Mouse (Mus musculus) heart, postnatal 10 days (tissue): ENCODE results near the gene Bcl7c. TPM values are rescaled to one million over a fixed set of nuclear protein-coding genes. Genes with fewer than 3 reads are reported as not detected.
"Not testable (repeated sequence)": the region's sequence is repeated elsewhere in the genome, so short reads cannot be mapped to it uniquely, and the experiment has no call there.

ENCODE experiments used
- DNase-seq, 2 experiments: peaks; one replicate each; pipeline ENCODE4 v3.0.0; 2021
- intact Hi-C: fragments of 180-260 bp; cut with DNase I; formaldehyde crosslinking; loops from one replicate; pipeline ENCODE4 v1.15.1; 2025
- total RNA-seq, 2 experiments: library from RNA; stranded (reverse); gene quantifications; 2 replicates each; pipeline ENCODE4 v1.2.3; 2021

Gene Bcl7c
- total RNA-seq, 2 experiments from 2014 or later, result 60.5 to 62.9 TPM

DNA sequence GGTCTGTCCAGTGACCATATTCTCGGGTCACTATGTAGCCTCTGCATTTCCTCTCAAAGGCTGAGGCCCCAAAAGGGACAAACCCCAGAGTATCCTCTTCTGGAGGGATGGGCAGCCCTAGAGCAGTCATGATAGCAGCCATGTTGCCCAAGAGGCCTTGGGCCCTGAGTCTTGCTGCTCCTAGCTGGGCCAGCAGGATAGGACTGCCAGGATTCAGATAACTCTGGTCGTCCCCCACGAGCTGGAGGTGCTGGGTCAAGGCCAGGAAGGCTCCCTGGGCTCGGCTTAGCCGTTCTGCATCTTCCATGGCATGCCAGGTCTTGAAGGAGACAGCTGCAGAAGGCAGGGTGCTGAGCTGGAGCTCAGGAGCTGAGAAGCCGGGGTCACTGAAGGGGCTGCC lies 10.5 kb upstream of the Bcl7c start:
- intact Hi-C loops, result no loop called here
- DNase-seq, result no peak

DNA sequence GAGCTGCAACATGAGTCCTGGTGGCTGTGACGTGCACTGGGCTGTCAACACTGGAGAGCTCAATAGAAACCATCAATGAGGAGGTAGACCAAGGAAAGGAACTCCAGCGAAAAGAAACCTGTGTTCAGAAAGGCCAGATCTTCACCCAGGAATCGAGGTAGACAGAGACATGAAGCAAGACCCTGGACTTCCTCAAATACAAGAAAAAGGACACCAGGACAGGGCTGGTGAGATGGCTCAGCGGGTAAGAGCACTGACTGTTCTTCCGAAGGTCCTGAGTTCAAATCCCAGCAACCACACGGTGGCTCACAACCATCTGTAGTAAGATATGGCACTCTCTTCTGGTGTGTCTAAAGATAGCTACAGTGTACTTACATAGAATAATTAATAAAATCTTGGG lies 9.6 kb upstream of the Bcl7c start:
- DNase-seq, result no peak
- intact Hi-C loops, result no loop called here

DNA sequence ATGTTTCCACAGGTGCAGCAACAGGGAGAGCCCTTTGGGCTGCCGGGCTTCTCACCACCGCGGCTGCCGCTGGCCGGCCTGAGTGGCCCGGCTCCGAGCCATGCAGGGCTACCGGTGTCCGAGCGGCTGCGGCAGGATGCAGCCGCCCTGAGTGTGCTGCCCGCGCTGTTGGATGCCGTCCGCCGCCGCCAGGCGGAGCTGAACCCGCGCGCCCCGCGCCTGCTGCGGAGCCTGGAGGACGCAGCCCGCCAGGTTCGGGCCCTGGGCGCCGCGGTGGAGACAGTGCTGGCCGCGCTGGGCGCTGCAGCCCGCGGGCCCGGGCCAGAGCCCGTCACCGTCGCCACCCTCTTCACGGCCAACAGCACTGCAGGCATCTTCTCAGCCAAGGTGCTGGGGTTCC lies 8.3 kb upstream of the Bcl7c start:
- intact Hi-C loops, result no loop called here
- DNase-seq, result peak; percentile 76 to 78

DNA sequence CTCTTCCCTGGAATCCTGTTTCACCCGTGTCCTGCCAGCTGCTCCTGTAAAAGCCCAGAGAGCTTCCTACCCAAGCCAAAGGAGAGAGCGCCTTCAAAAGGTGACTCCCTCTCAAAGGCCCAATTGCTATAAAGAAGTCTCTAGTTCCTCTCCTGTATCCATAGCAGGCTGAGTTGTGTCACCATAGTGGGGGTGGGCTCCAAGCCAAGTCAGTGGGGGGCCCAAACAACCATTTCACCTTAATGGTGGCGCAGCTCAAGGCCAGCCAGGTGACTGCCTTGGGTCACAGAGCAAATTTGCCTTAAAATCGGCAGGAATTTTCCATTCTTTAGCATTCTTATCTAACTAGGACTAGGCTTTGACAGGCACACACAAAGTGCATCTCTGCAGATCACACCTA lies 6.1 kb upstream of the Bcl7c start:
- intact Hi-C loops, result no loop called here
- no peak for DNase-seq

DNA sequence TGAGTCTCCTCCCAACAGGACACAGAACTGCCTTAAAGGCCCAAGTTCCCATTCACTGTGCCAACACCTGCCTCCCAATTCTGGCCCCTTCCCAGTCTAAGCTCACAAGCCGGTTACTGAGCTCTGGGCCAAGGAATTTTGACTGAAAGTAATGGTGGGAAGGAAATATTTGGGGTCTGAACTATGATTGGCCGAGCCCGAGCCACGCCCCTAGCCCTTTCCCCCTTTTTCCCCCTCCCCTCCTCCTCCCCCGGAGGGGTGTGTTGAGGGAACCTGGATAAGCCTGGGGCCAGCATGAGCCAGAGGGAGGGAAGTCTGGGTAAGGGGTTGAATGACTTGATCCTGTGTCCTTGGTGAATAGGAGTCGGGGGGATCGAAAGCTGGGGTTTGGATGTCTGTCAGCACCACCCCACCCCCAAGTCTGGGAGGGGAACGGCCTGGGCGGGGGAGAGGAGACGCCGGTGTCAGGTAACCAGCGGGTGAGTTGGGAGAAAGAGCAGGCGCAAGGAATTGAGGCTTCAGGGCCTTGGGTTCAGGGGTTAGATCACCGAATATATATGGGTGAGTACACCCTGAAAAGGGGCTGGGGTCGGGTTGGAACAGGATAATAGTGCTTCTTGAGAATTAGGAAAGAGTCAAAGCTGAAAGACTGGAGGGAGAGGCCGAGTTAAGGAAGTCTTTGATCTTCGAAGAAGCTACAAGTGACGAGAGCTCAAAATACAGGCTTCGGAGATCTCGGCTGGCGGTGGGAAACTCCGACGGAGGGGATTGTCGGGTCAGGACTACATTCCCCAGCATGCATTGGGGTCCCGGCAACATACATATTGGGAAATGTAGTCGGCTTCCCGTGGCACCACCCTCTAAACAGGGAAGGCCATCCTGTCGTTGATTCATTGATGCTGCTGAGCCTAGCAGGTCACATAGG lies 4.0 kb upstream of the Bcl7c start, which contains the start of gene Ctf1:
Gene Ctf1 (plus strand): TSS at position 276 of the 925 bp plus-strand sequence.
- peak; percentile 86 to 87 for DNase-seq
- intact Hi-C loops, result no loop called here

DNA sequence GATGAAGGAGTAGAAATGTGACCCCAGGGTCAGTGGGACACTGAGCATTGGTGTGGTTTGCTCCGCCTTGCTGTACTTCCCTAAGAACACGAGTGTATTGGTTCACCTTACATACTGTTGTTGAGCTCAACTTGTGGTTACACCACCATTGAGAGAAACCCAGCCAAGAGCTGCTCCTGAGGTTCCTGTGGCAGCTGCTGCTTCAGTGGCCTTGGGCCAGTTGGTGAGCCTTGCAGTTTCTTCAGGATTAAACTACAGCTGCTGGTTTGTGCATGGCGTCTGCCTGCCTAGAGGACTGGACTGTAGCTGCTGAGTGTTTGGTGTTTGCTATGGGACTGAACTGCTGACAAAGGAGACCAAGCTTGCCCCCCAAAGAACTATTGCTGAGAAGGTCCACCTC lies 2.7 kb upstream of the Bcl7c start:
- intact Hi-C loops, result no loop called here
- DNase-seq, result no peak

DNA sequence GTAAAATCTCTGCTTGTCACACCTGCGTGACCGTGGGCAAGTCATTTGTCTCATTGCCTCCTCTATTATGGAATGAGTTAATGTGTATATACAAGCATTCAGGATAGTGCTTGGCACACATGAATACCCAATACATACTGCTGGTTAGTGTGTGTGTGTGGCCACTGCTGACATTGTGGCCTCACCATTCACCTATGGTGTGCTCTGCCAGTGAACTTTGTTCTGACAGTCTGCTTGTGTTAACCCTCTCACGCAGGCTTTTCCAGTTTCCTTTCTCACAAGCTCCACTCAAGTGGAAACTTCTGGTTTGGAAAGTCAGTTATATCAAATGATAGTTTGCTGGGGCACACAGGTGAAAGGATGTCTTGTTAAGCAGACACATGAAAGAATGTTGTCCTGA lies 2.3 kb upstream of the Bcl7c start:
- no peak for DNase-seq
- intact Hi-C loops, result no loop called here

DNA sequence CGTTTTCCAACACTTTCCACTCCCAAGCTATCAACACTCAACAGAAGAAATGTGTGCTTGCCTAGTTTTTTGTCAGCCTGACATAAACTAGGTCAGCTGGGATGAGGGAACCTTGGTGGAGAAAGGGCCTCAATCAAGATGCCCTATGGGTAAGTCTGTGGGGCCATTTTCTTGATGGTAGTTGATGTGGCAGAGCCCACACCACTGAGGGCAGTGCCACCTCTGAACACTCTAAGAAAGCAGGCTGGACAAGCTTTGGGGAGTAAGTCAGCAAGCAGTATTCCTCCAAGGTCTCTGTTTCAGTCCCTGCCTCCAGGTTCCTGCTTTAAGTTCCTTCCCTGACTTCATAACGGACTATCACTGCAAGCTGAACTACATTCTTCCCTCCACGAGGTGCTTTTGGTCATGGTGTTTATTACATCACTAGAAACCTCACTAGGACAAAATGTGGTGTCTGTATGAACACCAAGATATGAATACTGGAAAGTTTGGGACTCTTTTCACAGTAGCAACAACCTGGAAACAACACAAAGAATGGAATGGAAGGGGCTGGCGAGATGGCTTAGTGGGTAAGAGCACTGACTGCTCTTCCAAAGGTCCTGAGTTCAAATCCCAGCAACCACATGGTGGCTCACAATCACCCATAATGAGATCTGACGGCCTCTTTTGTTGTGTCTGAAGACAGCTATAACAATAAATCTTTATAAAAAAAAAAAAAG lies 687 bp upstream of the Bcl7c start:
- intact Hi-C loops, result loop anchor here (5.0 kb wide), 1 partner anchor 92 kb away; the partner anchor contains the start of gene Zfp629
- no peak for DNase-seq

DNA sequence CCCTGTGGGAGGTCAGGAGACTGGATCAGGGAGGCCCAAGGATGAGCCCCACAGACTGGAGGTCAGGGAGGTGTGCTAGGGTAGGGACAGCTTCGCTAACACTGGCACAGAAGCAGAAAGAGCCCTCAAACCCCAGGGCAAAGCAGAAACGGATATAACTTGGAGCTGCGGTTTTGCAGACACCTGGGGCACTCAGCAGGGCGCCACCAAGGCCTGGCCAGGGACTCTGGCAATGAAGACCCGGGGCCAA lies 851 bp downstream of the Bcl7c start:
- no peak for DNase-seq
- intact Hi-C loops, result loop anchor here (1.0 to 5.0 kb wide), 3 partner anchors 17 to 91 kb away; partner anchors contain the start of gene Zfp629

DNA sequence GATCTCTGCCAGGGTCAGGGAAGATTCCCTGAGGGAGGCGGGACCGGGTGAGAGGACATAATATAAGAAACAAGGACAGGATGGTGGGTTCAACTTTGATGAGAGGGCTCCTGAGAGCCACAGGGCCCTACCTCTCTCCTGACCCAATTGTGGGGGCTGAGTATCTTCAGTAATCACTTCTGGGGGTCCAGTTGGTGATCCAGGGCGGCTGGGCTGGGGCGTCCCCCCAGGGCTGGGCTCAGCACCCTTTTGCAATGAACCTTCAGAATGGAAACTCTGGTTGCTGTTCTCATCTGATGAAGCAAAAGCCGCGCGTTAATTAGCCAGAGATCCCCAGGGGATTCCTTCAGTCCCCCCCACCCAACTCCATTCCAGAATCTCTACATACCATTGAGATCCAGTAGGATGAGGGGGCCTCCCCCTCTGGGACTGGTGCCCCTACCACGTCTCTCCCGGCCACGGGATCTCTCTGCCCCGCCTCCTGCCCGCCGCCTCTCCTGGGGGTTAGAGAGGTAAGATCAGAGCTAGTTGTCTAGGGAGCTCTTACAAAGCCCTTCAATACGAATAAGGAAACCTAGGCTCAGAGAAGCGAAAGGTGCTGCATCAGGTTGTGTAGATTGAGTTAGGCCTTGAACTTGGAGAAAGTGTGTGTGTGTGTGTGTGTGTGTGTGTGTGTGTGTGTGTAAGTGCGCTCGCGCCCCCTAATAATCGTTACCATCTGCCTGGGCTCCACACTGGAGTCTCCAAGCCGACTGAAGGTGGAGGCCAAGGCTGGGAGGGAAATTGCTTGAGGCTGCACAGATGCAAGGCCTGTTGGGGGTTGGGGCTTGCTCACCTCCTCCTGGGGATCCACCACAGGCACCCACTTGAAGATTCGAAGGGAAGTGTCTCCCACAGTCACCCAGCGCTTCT lies 1.4 kb downstream of the Bcl7c start:
- intact Hi-C loops, result loop anchor here (5.0 kb wide), 1 partner anchor 90 kb away; the partner anchor contains the start of gene Zfp629
- no peak for DNase-seq

DNA sequence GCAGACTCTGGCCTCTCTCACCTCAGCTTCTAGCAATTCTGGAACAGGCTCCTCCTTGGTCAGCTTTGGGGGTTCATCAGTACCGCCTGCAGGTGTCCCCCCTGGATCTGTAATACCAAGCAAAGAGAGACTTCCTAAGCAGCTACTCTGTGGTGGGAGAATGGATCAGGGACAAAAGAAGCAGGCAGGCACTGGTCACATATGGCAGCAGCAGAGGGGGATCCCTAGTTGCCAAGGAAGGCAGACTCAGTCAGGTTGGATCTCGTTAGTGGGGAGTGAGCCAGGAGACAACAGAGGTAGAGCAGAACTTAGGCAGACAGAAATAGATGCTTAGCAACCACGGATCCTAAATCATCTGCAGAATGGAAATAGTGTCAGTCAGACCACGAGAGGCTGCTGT lies 3.0 kb downstream of the Bcl7c start:
- no peak for DNase-seq
- intact Hi-C loops, result loop anchor here (5.0 kb wide), 1 partner anchor 88 kb away; the partner anchor contains the start of gene Zfp629

DNA sequence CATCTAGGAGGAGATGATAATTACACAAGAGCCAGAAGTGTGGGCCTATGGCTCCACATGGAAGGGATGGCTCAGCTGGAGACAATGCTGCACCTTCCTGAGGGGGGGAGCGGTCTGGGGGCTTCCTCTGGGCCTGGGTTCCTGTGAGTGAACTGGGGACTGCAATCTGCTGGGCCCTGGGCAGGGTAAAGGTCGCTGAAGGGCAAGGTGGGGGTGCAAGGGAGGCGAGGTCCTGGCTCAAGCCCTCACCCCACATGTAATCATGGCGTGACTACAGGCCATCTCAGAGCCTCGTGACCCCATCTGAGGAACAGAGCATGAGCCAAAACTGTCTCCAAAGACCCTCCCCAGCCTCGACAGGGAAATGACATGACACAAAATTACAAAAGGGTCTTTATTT lies 4.1 kb downstream of the Bcl7c start:
- no peak for DNase-seq
- intact Hi-C loops, result no loop called here

DNA sequence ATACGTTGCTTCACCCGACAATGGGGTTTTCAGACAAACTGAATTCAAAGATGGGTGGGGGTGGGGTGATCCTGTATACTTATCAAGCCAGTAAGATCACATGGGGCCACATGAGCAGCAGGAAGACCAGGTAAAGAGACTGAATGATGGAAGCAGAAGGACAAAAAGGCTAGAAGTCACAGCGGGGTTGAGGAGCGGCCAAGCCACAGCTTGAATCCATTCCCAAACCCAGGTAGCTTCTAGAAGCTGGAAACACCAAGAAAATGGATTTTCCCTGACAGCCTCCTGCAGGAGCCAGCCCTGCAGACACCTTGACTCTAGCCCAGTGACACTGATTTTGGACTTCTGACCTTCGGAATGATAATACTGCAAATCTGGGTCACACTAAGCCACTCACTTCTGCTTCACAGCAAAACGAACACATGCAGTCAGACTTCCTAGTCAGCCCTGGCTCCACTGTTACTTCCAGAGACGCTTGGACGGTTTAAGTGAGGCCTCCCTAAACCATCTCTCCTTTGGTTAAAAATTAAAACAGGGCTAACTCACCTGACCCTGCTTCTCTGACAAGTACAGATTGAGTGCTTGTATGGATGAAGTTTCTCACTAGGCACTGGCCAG lies 5.1 kb downstream of the Bcl7c start:
- intact Hi-C loops, result no loop called here
- no peak for DNase-seq

DNA sequence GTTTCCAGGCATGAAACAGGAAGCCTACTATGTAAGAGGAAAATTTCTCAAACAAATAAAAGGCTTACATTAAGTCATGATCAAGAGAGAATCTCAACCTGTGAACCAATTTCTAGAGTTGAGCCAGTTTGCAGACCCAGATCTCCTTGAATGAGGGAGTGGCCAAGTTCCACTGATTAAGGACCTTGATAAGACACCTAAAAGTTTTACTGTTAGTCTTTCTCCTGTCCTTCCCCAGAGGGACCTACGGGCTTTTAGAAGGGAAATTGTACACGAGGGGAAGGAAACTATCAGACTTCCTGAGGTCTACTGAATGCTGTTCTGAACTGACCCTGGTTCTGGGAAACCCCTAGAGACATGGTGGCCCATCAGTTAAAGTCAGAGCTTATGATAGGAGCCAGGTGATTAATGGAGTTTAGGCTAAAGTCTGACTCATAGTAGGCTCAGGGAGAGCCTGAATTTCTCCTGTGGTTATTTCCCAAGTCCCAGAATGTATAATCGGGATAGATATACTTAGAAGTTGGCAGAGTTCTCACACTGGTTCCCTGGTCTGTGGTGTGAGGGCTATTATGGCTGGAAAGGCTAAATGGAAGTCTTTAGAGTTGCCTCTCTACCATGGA lies 7.9 kb downstream of the Bcl7c start:
- no peak for DNase-seq
- intact Hi-C loops, result no loop called here

DNA sequence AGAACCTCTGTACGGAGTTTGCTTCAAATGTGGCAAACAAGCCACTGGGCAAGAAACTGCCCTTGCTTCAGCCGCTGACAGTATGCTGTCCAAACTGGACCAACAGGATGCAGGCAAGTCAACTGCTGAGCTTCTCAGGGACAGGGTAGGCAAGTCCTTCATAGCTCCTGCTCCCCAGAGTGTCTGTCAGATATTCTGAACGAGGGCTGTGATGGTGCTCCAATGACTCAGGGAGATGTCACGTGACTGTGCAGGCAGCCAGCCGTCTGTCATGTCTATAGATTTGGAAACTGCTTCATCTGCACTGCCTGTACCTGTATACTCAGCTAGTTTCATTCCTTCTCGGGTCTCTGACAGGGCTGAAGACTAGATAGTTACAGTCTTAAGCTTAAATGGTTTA lies 9.7 kb downstream of the Bcl7c start:
- intact Hi-C loops, result no loop called here
- no peak for DNase-seq

DNA sequence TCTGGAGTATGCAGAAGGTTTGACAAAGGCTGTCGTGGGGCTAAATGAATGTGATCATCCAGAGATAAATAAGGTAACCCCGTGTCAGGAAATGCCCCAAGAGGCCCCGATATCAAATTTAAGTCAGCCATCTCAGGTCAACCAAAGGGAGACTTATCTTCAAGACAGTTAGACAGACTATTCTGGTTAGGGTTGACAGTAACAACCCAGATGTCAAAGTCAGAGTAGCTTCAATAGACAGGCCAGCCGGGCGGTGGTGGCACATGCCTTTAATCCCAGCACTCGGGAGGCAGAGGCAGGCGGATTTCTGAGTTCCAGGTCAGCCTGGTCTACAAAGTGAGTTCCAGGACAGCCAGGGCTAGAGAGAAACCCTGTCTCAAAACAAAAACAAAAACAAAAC lies 15.0 kb downstream of the Bcl7c start:
- DNase-seq, intact Hi-C loops: not testable (repeated sequence)

DNA sequence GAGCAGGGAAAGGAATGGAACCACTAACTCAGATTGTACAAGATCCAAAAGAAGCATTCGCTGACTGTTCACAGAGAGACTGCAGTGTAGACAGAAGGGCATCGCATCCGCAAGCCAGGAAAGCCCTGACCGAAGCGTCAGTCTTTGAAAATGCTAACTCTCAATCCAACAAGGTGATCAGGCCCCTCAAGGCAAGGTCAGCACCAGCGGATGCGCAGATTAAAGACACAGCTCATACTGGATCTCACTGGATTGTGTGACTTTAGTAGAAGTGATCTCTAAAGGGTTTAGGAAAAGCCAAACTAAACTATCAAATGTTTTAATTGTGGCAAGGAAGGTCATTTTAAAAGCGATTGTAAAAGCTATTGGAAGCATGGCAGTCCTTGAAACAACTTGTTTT lies 15.4 kb downstream of the Bcl7c start:
- intact Hi-C loops, result no loop called here
- no peak for DNase-seq

DNA sequence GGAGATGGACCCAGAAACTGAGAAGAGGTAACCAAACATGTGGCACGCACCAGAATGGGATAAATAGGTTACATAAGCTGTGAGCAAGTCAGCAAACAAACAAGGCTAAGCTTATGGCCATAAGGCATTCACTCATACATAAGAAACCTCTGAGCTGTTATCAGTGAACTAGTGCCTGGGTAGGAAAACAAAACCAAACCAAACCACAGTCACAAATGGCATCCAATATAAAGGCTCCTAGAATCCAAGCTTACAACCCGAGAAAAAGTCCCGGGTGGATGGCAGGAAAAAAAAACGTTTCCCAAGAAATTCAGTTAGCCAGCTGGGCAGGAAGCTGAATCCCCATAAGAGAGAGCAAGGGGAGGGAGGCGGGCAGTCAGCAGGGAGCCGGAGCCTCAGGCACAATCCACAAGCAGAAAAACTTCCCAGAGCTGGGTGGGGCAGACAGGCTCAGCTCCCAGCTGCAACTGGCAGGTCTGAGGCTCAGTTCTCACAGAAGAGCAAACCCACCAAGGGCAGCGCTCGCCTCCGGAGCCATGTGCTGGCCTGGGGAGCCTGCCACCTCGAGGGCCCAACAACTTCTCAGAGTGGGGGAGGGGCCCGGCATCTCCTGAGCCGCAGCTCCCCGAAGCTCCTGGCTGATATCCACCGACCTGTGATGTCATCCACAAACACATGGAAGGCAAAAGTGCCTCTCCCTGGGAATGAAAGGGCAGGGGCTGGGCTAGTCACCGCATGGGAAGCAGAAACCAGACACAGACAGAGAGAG lies 17.3 kb downstream of the Bcl7c start:
- intact Hi-C loops, result loop anchor here (1.0 to 2.0 kb wide), 2 partner anchors 17 kb away; partner anchors contain the start of gene Bcl7c
- DNase-seq, result peak; percentile 91

DNA sequence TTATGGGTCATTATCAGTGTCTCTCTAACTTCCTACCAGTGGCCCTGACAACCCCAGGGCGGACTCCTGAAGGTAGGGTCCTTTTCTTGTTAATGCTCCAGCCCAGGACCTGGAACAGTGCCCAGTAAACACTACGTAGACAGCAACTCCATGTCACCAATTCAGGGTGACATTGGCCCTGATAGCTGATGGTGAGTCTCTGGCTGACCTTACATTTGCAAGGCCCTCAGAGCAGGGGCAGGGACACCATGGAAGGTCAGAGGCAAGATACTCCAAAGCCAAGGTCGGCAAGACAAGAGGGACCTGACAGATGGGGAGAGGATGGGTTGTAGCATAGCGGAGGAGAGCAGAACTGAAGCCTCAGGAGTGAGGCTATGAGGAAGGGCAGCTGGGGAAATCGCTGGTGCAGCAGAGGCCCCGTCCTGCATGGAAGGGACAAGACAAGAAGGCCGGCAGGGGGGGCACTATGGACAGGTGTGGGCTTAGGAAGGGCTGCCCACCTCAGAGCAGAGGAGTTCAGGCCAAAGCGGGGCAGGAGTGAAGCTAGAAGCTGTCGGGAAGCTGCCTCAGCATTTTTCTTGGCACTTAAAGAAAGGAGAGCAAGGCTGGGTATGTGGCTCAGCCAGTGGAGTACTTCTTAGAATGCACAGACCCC lies 19.0 kb downstream of the Bcl7c start:
- no peak for DNase-seq
- intact Hi-C loops, result loop anchor here (2.0 kb wide), 1 partner anchor 15 kb away; no protein-coding TSS in a partner anchor
